Mouse (Mus musculus) MEL (cell line): ENCODE measurements around the gene Chrm3. TPM values are rescaled to one million over a fixed set of nuclear protein-coding genes. Genes with fewer than 3 reads are reported as not detected.

ENCODE experiments used
- DNase-seq: peaks from one replicate; pipeline ENCODE4 v3.0.0; 2011; ENCODE audit warnings: low read depth, low spot score
- H3K27ac ChIP-seq: 2 replicates; pipeline ENCODE4 v1.5.1; 2012; ENCODE audit warnings: low read depth, mild to moderate bottlenecking, control low read depth, low read length, moderate library complexity; ENCODE audit not compliant: control insufficient read depth
- H3K27me3 ChIP-seq, 2 experiments: fragments of 150-350 bp in 1 of 2; sonication (generic) in 1 of 2; 2 replicates each; pipeline ENCODE4 v1.6.1; 2012; ENCODE audit warnings: low read length in 2 of 2, mild to moderate bottlenecking in 2 of 2, improper control_type of control experiment in 1 of 2, moderate library complexity in 1 of 2; ENCODE audit not compliant: insufficient read depth in 2 of 2, control insufficient read depth in 1 of 2
- H3K36me3 ChIP-seq, 2 experiments: 2 replicates each; pipeline ENCODE4 v1.6.1; 2012 to 2014; ENCODE audit warnings: low read length in 2 of 2, improper control_type of control experiment in 1 of 2, inconsistent platforms in 1 of 2, mild to moderate bottlenecking in 1 of 2; ENCODE audit not compliant: insufficient read depth in 2 of 2, control insufficient read depth in 1 of 2
- H3K4me1 ChIP-seq, 2 experiments: fragments of 150-350 bp in 1 of 2; sonication (generic) in 1 of 2; 2 replicates each; pipeline ENCODE4 v1.6.1; 2012; ENCODE audit warnings: low read length in 2 of 2, improper control_type of control experiment in 1 of 2, mild to moderate bottlenecking in 1 of 2; ENCODE audit not compliant: insufficient read depth in 2 of 2, control insufficient read depth in 1 of 2
- H3K4me3 ChIP-seq, 2 experiments: fragments of 150-350 bp in 1 of 2; sonication (generic) in 1 of 2; 2 replicates each; pipeline ENCODE4 v1.5.1; 2012; ENCODE audit warnings: low read depth in 2 of 2, low read length in 2 of 2, mild to moderate bottlenecking in 2 of 2, moderate library complexity in 2 of 2, control low read depth in 1 of 2, improper control_type of control experiment in 1 of 2; ENCODE audit not compliant: control insufficient read depth in 1 of 2, insufficient read depth in 1 of 2
- H3K79me2 ChIP-seq: 2 replicates; pipeline ENCODE4 v1.6.1; 2012; ENCODE audit warnings: mild to moderate bottlenecking, low read length, moderate library complexity; ENCODE audit not compliant: control insufficient read depth, poor library complexity, insufficient read depth
- H3K9ac ChIP-seq: 2 replicates; pipeline ENCODE4 v1.6.1; 2012; ENCODE audit warnings: low read depth, mild to moderate bottlenecking, control low read depth, low read length, moderate library complexity; ENCODE audit not compliant: control insufficient read depth, poor library complexity, severe bottlenecking
- H3K9me3 ChIP-seq: fragments of 150-350 bp; sonication (generic); replicated peaks from 2 replicates; pipeline ENCODE4 v1.6.1; 2012; ENCODE audit warnings: mild to moderate bottlenecking, low read length, improper control_type of control experiment, moderate library complexity; ENCODE audit not compliant: insufficient read depth
- CHD2 ChIP-seq: IDR thresholded peaks from 2 replicates; pipeline ENCODE4 v1.6.1; 2011; ENCODE audit warnings: low read length, improper control_type of control experiment
- ETS1 ChIP-seq: IDR thresholded peaks from 2 replicates; pipeline ENCODE4 v1.6.1; 2012; ENCODE audit warnings: low read depth, mild to moderate bottlenecking, inconsistent platforms, low read length, improper control_type of control experiment, moderate library complexity
- GATA1 ChIP-seq: IDR thresholded peaks from 2 replicates; pipeline ENCODE4 v1.6.1; 2011; ENCODE audit warnings: low read depth, low read length, improper control_type of control experiment
- MAFK ChIP-seq: IDR thresholded peaks from 2 replicates; pipeline ENCODE4 v1.6.1; 2011; ENCODE audit warnings: low read depth, mild to moderate bottlenecking, low read length, improper control_type of control experiment, borderline replicate concordance
- MEF2A ChIP-seq: IDR thresholded peaks from 2 replicates; pipeline ENCODE4 v1.6.1; 2014; ENCODE audit warnings: low read depth, mild to moderate bottlenecking, inconsistent platforms, low read length, improper control_type of control experiment; ENCODE audit not compliant: poor library complexity, insufficient replicate concordance, severe bottlenecking; ENCODE audit errors: extremely low read depth
- MYC ChIP-seq: IDR thresholded peaks from 2 replicates; pipeline ENCODE4 v1.6.1; 2011; ENCODE audit warnings: low read depth, mild to moderate bottlenecking, low read length, improper control_type of control experiment, moderate library complexity
- NELFE ChIP-seq: IDR thresholded peaks from 2 replicates; pipeline ENCODE4 v1.6.1; 2011; ENCODE audit warnings: low read depth, low read length, improper control_type of control experiment
- TAL1 ChIP-seq: IDR thresholded peaks from 2 replicates; pipeline ENCODE4 v1.6.1; 2012; ENCODE audit warnings: mild to moderate bottlenecking, inconsistent platforms, low read length, moderate library complexity, mixed read lengths
- TBP ChIP-seq: IDR thresholded peaks from 2 replicates; pipeline ENCODE4 v1.8.0; 2011; ENCODE audit warnings: low read depth, low read length, improper control_type of control experiment
- UBTF ChIP-seq: IDR thresholded peaks from 2 replicates; pipeline ENCODE4 v1.6.1; 2012; ENCODE audit warnings: low read depth, mild to moderate bottlenecking, inconsistent platforms, low read length, improper control_type of control experiment, moderate library complexity, borderline replicate concordance; ENCODE audit not compliant: insufficient read depth
- USF2 ChIP-seq, 2 experiments: IDR thresholded peaks; 2 replicates each; pipeline ENCODE4 v1.6.1; 2011 to 2012; ENCODE audit warnings: improper control_type of control experiment in 2 of 2, low read length in 2 of 2, borderline replicate concordance in 1 of 2, inconsistent platforms in 1 of 2, low read depth in 1 of 2, mild to moderate bottlenecking in 1 of 2; ENCODE audit not compliant: insufficient read depth in 1 of 2
- ZC3H11A ChIP-seq: IDR thresholded peaks from 2 replicates; pipeline ENCODE4 v1.6.1; 2012; ENCODE audit warnings: low read depth, mild to moderate bottlenecking, inconsistent platforms, low read length, improper control_type of control experiment
- ZMIZ1 ChIP-seq: IDR thresholded peaks from 2 replicates; pipeline ENCODE4 v1.6.1; 2012; ENCODE audit warnings: low read depth, mild to moderate bottlenecking, inconsistent platforms, low read length, improper control_type of control experiment, moderate library complexity
- ZNF384 ChIP-seq: IDR thresholded peaks from 2 replicates; pipeline ENCODE4 v1.6.1; 2012; ENCODE audit warnings: low read depth, mild to moderate bottlenecking, inconsistent platforms, low read length, improper control_type of control experiment
- polyA plus RNA-seq, 2 experiments: library from polyadenylated mRNA; stranded (reverse) in 1 of 2; unstranded in 1 of 2; fragments of >175 nt in 1 of 2; fragments of >200 nt in 1 of 2; gene quantifications; 2 replicates each; pipeline versions ENCODE4 v1.2.1 to v1.2.4; 2012; ENCODE audit warnings: low replicate concordance in 2 of 2, low read depth in 1 of 2; ENCODE audit not compliant: insufficient read length in 2 of 2, insufficient read depth in 1 of 2, missing spikeins in 1 of 2
- total RNA-seq: library from RNA; depleted of rRNA; stranded (reverse); fragments of 300-350 nt; gene quantifications from 2 replicates; pipeline ENCODE4 v1.2.3, GENCODE M21; 2012

Gene Chrm3
- total and polyA plus RNA-seq, 3 experiments: not detected

DNA sequence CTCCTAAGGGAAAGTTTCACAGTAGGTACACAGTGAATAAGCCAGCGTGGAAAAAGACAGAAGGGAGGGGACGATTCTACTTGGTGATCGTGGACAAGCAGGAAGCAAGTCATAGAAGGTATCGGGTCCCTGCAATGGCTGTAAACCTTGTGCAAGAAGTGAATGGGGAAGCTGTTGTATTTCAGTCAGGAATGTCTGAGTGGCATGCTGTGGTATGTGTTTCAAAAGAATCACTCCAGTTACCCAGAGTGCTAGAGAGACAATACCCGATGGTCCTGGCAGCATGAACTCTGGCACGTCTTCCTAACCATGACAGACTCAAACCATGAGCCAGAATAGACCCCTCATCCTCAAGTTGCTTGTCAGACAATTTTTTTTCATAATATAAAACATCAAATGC is 375.0 kb downstream of the Chrm3 start:
- no peak overlapping the region for H3K27ac ChIP-seq
- no peak overlapping the region for H3K4me3 ChIP-seq
- TF ChIP-seq CHD2: no peak
- TF ChIP-seq ZMIZ1: no peak
- TF ChIP-seq ZNF384: no peak
- TF ChIP-seq UBTF: no peak
- no peak for TF ChIP-seq ZC3H11A
- no peak for TF ChIP-seq USF2 (IDR thresholded peaks at IDR 0.05; ENCODE audit: borderline replicate concordance in 1 of 2, insufficient read depth in 1 of 2, low read depth in 1 of 2, low read length in 2 of 2)
- H3K9ac ChIP-seq: no peak overlapping the region
- H3K9me3 ChIP-seq: no peaks in the 10 kb centered on the region
- no peaks in the 10 kb centered on the region for H3K79me2 ChIP-seq
- no peaks in the 10 kb centered on the region for H3K27me3 ChIP-seq
- DNase-seq: no peak
- no peaks in the 10 kb centered on the region for H3K36me3 ChIP-seq
- H3K4me1 ChIP-seq: no peaks in the 10 kb centered on the region

- Histone ChIP-seq H3K4me3 (no peak overlapping the region), H3K27me3 (no peaks in the 10 kb centered on the region), H3K9ac (no peak overlapping the region), H3K79me2 (no peaks in the 10 kb centered on the region), H3K9me3 (no peaks in the 10 kb centered on the region), H3K4me1 (no peaks in the 10 kb centered on the region), H3K36me3 (no peaks in the 10 kb centered on the region), H3K27ac (no peak overlapping the region)
- DNase-seq: no peak
- TF ChIP-seq NELFE: no peak
- TF ChIP-seq MYC: no peak
- no peak for TF ChIP-seq ETS1
- TF ChIP-seq MAFK: no peak
- no peak for TF ChIP-seq TAL1
- no peak for TF ChIP-seq TBP
- no peak for TF ChIP-seq MEF2A
These were observed 377.4 kb downstream of the Chrm3 start for GRCm38 (mm10) chr13:9983293-9983692.

DNA sequence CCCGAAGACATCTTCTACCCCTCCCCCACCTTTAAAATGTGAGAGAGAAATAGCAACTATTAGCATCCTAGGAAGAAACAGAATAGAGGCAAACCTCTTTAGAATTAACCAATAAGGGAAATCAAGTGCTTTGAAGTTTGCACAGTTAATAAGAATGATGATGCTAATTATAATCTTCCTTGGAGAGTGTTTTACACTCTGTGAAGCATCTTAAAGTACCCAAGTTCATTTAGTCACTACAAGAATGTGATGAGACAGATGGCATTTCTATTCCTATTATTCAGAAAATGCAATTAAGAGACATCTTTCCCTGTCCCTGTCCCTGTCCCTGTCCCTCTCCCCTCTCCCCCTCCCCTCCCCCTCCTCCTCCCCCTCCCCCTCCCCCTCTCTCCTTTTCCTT is 382.9 kb downstream of the Chrm3 start:
- H3K36me3 ChIP-seq: no peaks in the 10 kb centered on the region
- no peaks in the 10 kb centered on the region for H3K9me3 ChIP-seq
- H3K4me1 ChIP-seq: no peaks in the 10 kb centered on the region
- H3K4me3 ChIP-seq: no peak overlapping the region
- H3K79me2 ChIP-seq: no peaks in the 10 kb centered on the region
- no peak for DNase-seq
- H3K27ac ChIP-seq: no peak overlapping the region
- no peak for TF ChIP-seq GATA1
- TF ChIP-seq MEF2A: no peak
- H3K27me3 ChIP-seq: no peaks in the 10 kb centered on the region
- H3K9ac ChIP-seq: no peak overlapping the region
